ENCODE assay signal across 8 mouse cellular contexts in genomic region chr4:149710510-149710909, GRCm38 (mm10). TPM values are rescaled to one million over a fixed set of nuclear protein-coding genes. Genes with fewer than 3 reads are reported as not detected.
DNase-seq lines count a peak whose midpoint lies in the region; ATAC-seq and TF ChIP-seq lines count a peak whose summit lies in the region.

No protein-coding gene starts in this region.

- H3K36me3 ChIP-seq in neural tube, embryonic 11.5 days (ENCODE audit: control insufficient read depth, insufficient read depth, low read length): peaks cover 5% of the 10 kb centered on the region; the same call in 1 of the 2 replicates
- H3K36me3 ChIP-seq in forebrain, embryonic 13.5 days (ENCODE audit: poor library complexity, severe bottlenecking): peaks cover 11% of the 10 kb centered on the region
- peaks cover 9% of the 10 kb centered on the region for H3K36me3 ChIP-seq in hindbrain, embryonic 15.5 days
- peaks cover 10% of the 10 kb centered on the region for H3K36me3 ChIP-seq in limb, embryonic 13.5 days
- peaks cover 8% of the 10 kb centered on the region; the same call in 1 of the 2 replicates for H3K36me3 ChIP-seq in midbrain, embryonic 15.5 days (replicated peaks)
- H3K36me3 ChIP-seq in thymus, adult 2 months (ENCODE audit: control insufficient read depth, insufficient read depth, low read length): no peaks in the 10 kb centered on the region

- H3K4me3 ChIP-seq in neural tube, embryonic 11.5 days (ENCODE audit: low read depth, low read length): no peak overlapping the region
- H3K4me3 ChIP-seq in forebrain, embryonic 13.5 days: no peak overlapping the region
- H3K4me3 ChIP-seq in hindbrain, embryonic 15.5 days: no peak overlapping the region
- H3K4me3 ChIP-seq in limb, embryonic 13.5 days: no peak overlapping the region
- H3K4me3 ChIP-seq in midbrain, embryonic 15.5 days: no peak overlapping the region
- H3K4me3 ChIP-seq in thymus, adult 2 months (ENCODE audit: control insufficient read depth, insufficient read depth, low read length): no peak overlapping the region

- no peak for TF ChIP-seq CTCF in thymus, adult 2 months (IDR thresholded peaks at IDR 0.05; ENCODE audit: borderline replicate concordance, control insufficient read depth, extremely low read depth, insufficient read depth, low read length, poor library complexity)

- TF ChIP-seq POLR2A in thymus, adult 2 months (IDR thresholded peaks at IDR 0.05; ENCODE audit: control insufficient read depth, extremely low read depth, insufficient read depth, low read length, poor library complexity): no peak

- ATAC-seq in neural tube, embryonic 11.5 days (ENCODE audit: insufficient read depth, low FRiP score, low TSS enrichment): no peak
- peak; percentile 100 for ATAC-seq in activated CD4-positive, CD25-positive, alpha-beta regulatory T cell, adult 4 months
- peak; percentile 63 for ATAC-seq in forebrain, embryonic 13.5 days
- peak; percentile 32; the same call in 1 of the 2 replicates for ATAC-seq in hindbrain, embryonic 15.5 days (ENCODE audit: low FRiP score, low read depth)
- peak; percentile 66; the same call in 1 of the 2 replicates for ATAC-seq in limb, embryonic 13.5 days (ENCODE audit: low FRiP score, low read depth)
- peak; percentile 66 for ATAC-seq in midbrain, embryonic 15.5 days (replicated peaks)

- 0 out of 2 replicates have a peak, but pooled peaks cover 4% of the 10 kb centered on the region for H3K4me1 ChIP-seq in neural tube, embryonic 11.5 days (ENCODE audit: control insufficient read depth, insufficient read depth, low read length)
- H3K4me1 ChIP-seq in forebrain, embryonic 13.5 days: no peaks in the 10 kb centered on the region
- H3K4me1 ChIP-seq in hindbrain, embryonic 15.5 days (replicated peaks): no peaks in the 10 kb centered on the region
- no peaks in the 10 kb centered on the region for H3K4me1 ChIP-seq in limb, embryonic 13.5 days
- H3K4me1 ChIP-seq in midbrain, embryonic 15.5 days: no peaks in the 10 kb centered on the region
- H3K4me1 ChIP-seq in thymus, adult 2 months (replicated peaks; ENCODE audit: control insufficient read depth, insufficient read depth, low read length): peaks cover 12% of the 10 kb centered on the region

- H3K27ac ChIP-seq in neural tube, embryonic 11.5 days (ENCODE audit: low read depth, low read length): no peak overlapping the region
- H3K27ac ChIP-seq in forebrain, embryonic 13.5 days: no peak overlapping the region
- H3K27ac ChIP-seq in hindbrain, embryonic 15.5 days (replicated peaks): no peak overlapping the region
- H3K27ac ChIP-seq in limb, embryonic 13.5 days: no peak overlapping the region
- no peak overlapping the region for H3K27ac ChIP-seq in midbrain, embryonic 15.5 days
- H3K27ac ChIP-seq in thymus, adult 2 months (ENCODE audit: control insufficient read depth, insufficient read depth, low read length): peak overlapping the region; percentile 37; the same call in 1 of the 2 replicates

- H3K27me3 ChIP-seq in neural tube, embryonic 11.5 days (ENCODE audit: control insufficient read depth, insufficient read depth, low read length): no peaks in the 10 kb centered on the region
- no peaks in the 10 kb centered on the region for H3K27me3 ChIP-seq in forebrain, embryonic 13.5 days
- H3K27me3 ChIP-seq in hindbrain, embryonic 15.5 days: no peaks in the 10 kb centered on the region
- H3K27me3 ChIP-seq in limb, embryonic 13.5 days: no peaks in the 10 kb centered on the region
- no peaks in the 10 kb centered on the region for H3K27me3 ChIP-seq in midbrain, embryonic 15.5 days (replicated peaks)
- H3K27me3 ChIP-seq in thymus, adult 2 months (ENCODE audit: control insufficient read depth, insufficient read depth, low read length): no peaks in the 10 kb centered on the region

- H3K9me3 ChIP-seq in neural tube, embryonic 11.5 days (ENCODE audit: control insufficient read depth, low read length): no peaks in the 10 kb centered on the region
- no peaks in the 10 kb centered on the region for H3K9me3 ChIP-seq in forebrain, embryonic 13.5 days (replicated peaks)
- H3K9me3 ChIP-seq in hindbrain, embryonic 15.5 days: no peaks in the 10 kb centered on the region
- no peaks in the 10 kb centered on the region for H3K9me3 ChIP-seq in limb, embryonic 13.5 days
- no peaks in the 10 kb centered on the region for H3K9me3 ChIP-seq in midbrain, embryonic 15.5 days

- H3K4me2 ChIP-seq in neural tube, embryonic 11.5 days (ENCODE audit: low read depth): no peak overlapping the region
- H3K4me2 ChIP-seq in forebrain, embryonic 13.5 days: no peak overlapping the region
- H3K4me2 ChIP-seq in hindbrain, embryonic 15.5 days: no peak overlapping the region
- no peak overlapping the region for H3K4me2 ChIP-seq in limb, embryonic 13.5 days (replicated peaks)
- H3K4me2 ChIP-seq in midbrain, embryonic 15.5 days: no peak overlapping the region

- H3K9ac ChIP-seq in neural tube, embryonic 11.5 days (ENCODE audit: low read length): no peak overlapping the region
- H3K9ac ChIP-seq in forebrain, embryonic 13.5 days: no peak overlapping the region
- H3K9ac ChIP-seq in hindbrain, embryonic 15.5 days: no peak overlapping the region
- no peak overlapping the region for H3K9ac ChIP-seq in limb, embryonic 13.5 days
- no peak overlapping the region for H3K9ac ChIP-seq in midbrain, embryonic 15.5 days

- DNase-seq in neural tube, embryonic 11.5 days (ENCODE audit: low spot score): peak; percentile 50
- DNase-seq in neural tube, embryonic 10.5 days (ENCODE audit: extremely low spot score, low spot score): no peak
- DNase-seq in thymus, adult 2 months: peak; percentile 78

- WGBS in neural tube, embryonic 11.5 days: 24% methylated on average over 5 of the region's 5 CpGs
- WGBS in forebrain, embryonic 13.5 days: 23% methylated on average over 5 of the region's 5 CpGs
- WGBS in hindbrain, embryonic 15.5 days: 23% methylated on average over 5 of the region's 5 CpGs
- 15% methylated on average over 5 of the region's 5 CpGs for WGBS in limb, embryonic 13.5 days
- 17% methylated on average over 5 of the region's 5 CpGs for WGBS in midbrain, embryonic 15.5 days
- WGBS in thymus, adult 2 months: 12% methylated on average over 5 of the region's 5 CpGs

RNA-seq across cellular contexts. Expression of gene Pik3cd, which starts 8.1 kb away (rescaled TPM):
- polyA plus RNA-seq in neural tube, embryonic 11.5 days (2014; fragmentation: Nextera tagmentation; extraction: Ambion mirVana): 10.8 and 15.0 TPM in 2 replicates
- 100 to 1,000 TPM in 1 of 2 experiments, 10 to 100 TPM in 1; 80.6 to 129 TPM for polyA plus RNA-seq in activated CD4-positive, CD25-positive, alpha-beta regulatory T cell, adult 4 months (2017; shearing (Covaris generic))
- polyA plus RNA-seq in forebrain, embryonic 13.5 days (2015; fragmentation: Nextera tagmentation; extraction: Ambion mirVana): 8.0 and 9.0 TPM in 2 replicates
- polyA plus RNA-seq in hindbrain, embryonic 15.5 days (2015; fragmentation: Nextera tagmentation; extraction: Ambion mirVana): 15.3 and 16.6 TPM in 2 replicates
- 4.7 and 5.0 TPM in 2 replicates for polyA plus RNA-seq in limb, embryonic 13.5 days (2015; fragmentation: Nextera tagmentation; extraction: Ambion mirVana)
- polyA plus RNA-seq in midbrain, embryonic 15.5 days (2015; fragmentation: Nextera tagmentation; extraction: Ambion mirVana): 14.0 and 15.5 TPM in 2 replicates
- 106 and 120 TPM in 2 replicates for polyA plus RNA-seq in thymus, adult 2 months (2012; rRNA removed)

RNA-seq across cellular contexts. Expression of gene Tmem201, which starts 27.3 kb away (rescaled TPM):
- polyA plus RNA-seq in neural tube, embryonic 11.5 days (2014; fragmentation: Nextera tagmentation; extraction: Ambion mirVana): 24.6 and 26.0 TPM in 2 replicates
- polyA plus RNA-seq in activated CD4-positive, CD25-positive, alpha-beta regulatory T cell, adult 4 months (2017; shearing (Covaris generic)): 1 to 10 TPM; 3.0 to 6.8 TPM
- 31.0 and 34.6 TPM in 2 replicates for polyA plus RNA-seq in forebrain, embryonic 13.5 days (2015; fragmentation: Nextera tagmentation; extraction: Ambion mirVana)
- polyA plus RNA-seq in hindbrain, embryonic 15.5 days (2015; fragmentation: Nextera tagmentation; extraction: Ambion mirVana): 44.2 and 53.3 TPM in 2 replicates
- 34.7 and 36.2 TPM in 2 replicates for polyA plus RNA-seq in limb, embryonic 13.5 days (2015; fragmentation: Nextera tagmentation; extraction: Ambion mirVana)
- polyA plus RNA-seq in midbrain, embryonic 15.5 days (2015; fragmentation: Nextera tagmentation; extraction: Ambion mirVana): 51.1 and 51.4 TPM in 2 replicates
- polyA plus RNA-seq in thymus, adult 2 months (2012; rRNA removed): 71.7 and 79.0 TPM in 2 replicates
